Mouse (Mus musculus) hindbrain, embryonic 13.5 days (tissue): Measurements from ENCODE around the gene Mars. TPM values are rescaled to one million over a fixed set of nuclear protein-coding genes. Genes with fewer than 3 reads are reported as not detected.

ENCODE experiments used
- ATAC-seq: fragments of 200-750 bp; cut with Nextera tagmentation; 2 replicates; pipeline ENCODE4 v1.8.0; 2017; ENCODE audit warnings: moderate TSS enrichment; ENCODE audit not compliant: low FRiP score
- H3K27ac ChIP-seq: fragments of 300-500 bp; sonication (generic); 2 replicates; pipeline ENCODE4 v1.5.1; 2015; ENCODE audit warnings: inconsistent platforms, mild to moderate bottlenecking, moderate library complexity
- H3K27me3 ChIP-seq: fragments of 300-500 bp; sonication (generic); 2 replicates; pipeline ENCODE4 v1.6.1; 2015; ENCODE audit warnings: mild to moderate bottlenecking, inconsistent platforms
- H3K36me3 ChIP-seq: fragments of 300-500 bp; sonication (generic); 2 replicates; pipeline ENCODE4 v1.6.1; 2015; ENCODE audit warnings: mild to moderate bottlenecking, inconsistent platforms
- H3K4me1 ChIP-seq: fragments of 300-500 bp; sonication (generic); replicated peaks from 2 replicates; pipeline ENCODE4 v1.6.1; 2015; ENCODE audit warnings: inconsistent platforms
- H3K4me2 ChIP-seq: fragments of 300-500 bp; sonication (generic); 2 replicates; pipeline ENCODE4 v1.6.1; 2015; ENCODE audit warnings: inconsistent platforms, mild to moderate bottlenecking, moderate library complexity
- H3K4me3 ChIP-seq: fragments of 300-500 bp; sonication (generic); 2 replicates; pipeline ENCODE4 v1.5.1; 2015; ENCODE audit warnings: mild to moderate bottlenecking, inconsistent platforms
- H3K9ac ChIP-seq: fragments of 300-500 bp; sonication (generic); 2 replicates; pipeline ENCODE4 v1.6.1; 2015; ENCODE audit warnings: mild to moderate bottlenecking, inconsistent platforms
- H3K9me3 ChIP-seq: fragments of 300-500 bp; sonication (generic); 2 replicates; pipeline ENCODE4 v1.6.1; 2016; ENCODE audit warnings: inconsistent platforms
- WGBS: fragments of 180-500 bp; shearing (Covaris S2); methylation state at CpG from one replicate; pipeline ENCODE4 v1.1.7; 2015; 5-methylcytosine and 5-hydroxymethylcytosine counted together
- polyA plus RNA-seq: library from polyadenylated mRNA; unstranded; fragments of >200 nt; fragmentation: Nextera tagmentation; extraction: Ambion mirVana; gene quantifications from 2 replicates; pipeline ENCODE4 v1.2.1, GENCODE M21; 2015

Mars gene
- polyA plus RNA-seq, 1 experiment from 2014 or later: 119 TPM

GRCm38 (mm10) chr10:127295986-127296794, 15.4 kb downstream of the Mars start:
- no peak overlapping the region for H3K9ac ChIP-seq
- H3K4me3 ChIP-seq: no peak overlapping the region
- H3K27ac ChIP-seq: no peak overlapping the region
- WGBS: 92% methylated on average over 24 of the region's 24 CpGs
- peaks cover 26% of the 10 kb centered on the region for H3K4me1 ChIP-seq
- peaks cover 74% of the 10 kb centered on the region for H3K36me3 ChIP-seq
- no peaks in the 10 kb centered on the region for H3K27me3 ChIP-seq
- H3K4me2 ChIP-seq: no peak overlapping the region
- no peak for ATAC-seq
- H3K9me3 ChIP-seq: no peaks in the 10 kb centered on the region

- Histone ChIP-seq H3K4me2 (no peak overlapping the region), H3K27me3 (no peaks in the 10 kb centered on the region)
- 94% methylated on average over 10 of the region's 10 CpGs for WGBS
These were observed 16.6 kb downstream of the Mars start for GRCm38 (mm10) chr10:127294895-127295510.

GRCm38 (mm10) chr10:127293590-127294113, 17.9 kb downstream of the Mars start:
- H3K27me3 ChIP-seq: no peaks in the 10 kb centered on the region
- H3K9ac ChIP-seq: no peak overlapping the region
- ATAC-seq: no peak
- 92% methylated on average over 3 of the region's 3 CpGs for WGBS
- no peaks in the 10 kb centered on the region for H3K9me3 ChIP-seq
- H3K4me2 ChIP-seq: no peak overlapping the region
- no peak overlapping the region for H3K27ac ChIP-seq
- H3K4me1 ChIP-seq: peaks cover 38% of the 10 kb centered on the region
- H3K4me3 ChIP-seq: no peak overlapping the region
- peaks cover 50% of the 10 kb centered on the region for H3K36me3 ChIP-seq

More at GRCm38 (mm10) chr10:127294895-127295510, 16.6 kb downstream of the Mars start:
- Histone ChIP-seq H3K27ac (no peak overlapping the region), H3K9ac (no peak overlapping the region), H3K9me3 (no peaks in the 10 kb centered on the region), H3K4me1 (peaks cover 29% of the 10 kb centered on the region), H3K36me3 (peaks cover 63% of the 10 kb centered on the region), H3K4me3 (no peak overlapping the region)
- ATAC-seq: no peak

GRCm38 (mm10) chr10:127292987-127293538, 18.5 kb downstream of the Mars start:
- no peak for ATAC-seq
- no peak overlapping the region for H3K27ac ChIP-seq
- H3K9ac ChIP-seq: peak overlapping the region; percentile 81; the same call in 1 of the 2 replicates

GRCm38 (mm10) chr10:127291881-127292638, 19.5 kb downstream of the Mars start:
- no peaks in the 10 kb centered on the region for H3K27me3 ChIP-seq
- H3K36me3 ChIP-seq: peaks cover 43% of the 10 kb centered on the region
- H3K4me3 ChIP-seq: peak overlapping the region; percentile 63
- H3K27ac ChIP-seq: peak overlapping the region; percentile 98
- peaks cover 48% of the 10 kb centered on the region for H3K4me1 ChIP-seq
- peak overlapping the region; percentile 81 for H3K9ac ChIP-seq
- no peak for ATAC-seq
- H3K4me2 ChIP-seq: peak overlapping the region; percentile 92
- no peaks in the 10 kb centered on the region for H3K9me3 ChIP-seq
- 51% methylated on average over 5 of the region's 5 CpGs for WGBS

More at GRCm38 (mm10) chr10:127292987-127293538, 18.5 kb downstream of the Mars start:
- Histone ChIP-seq H3K36me3 (peaks cover 49% of the 10 kb centered on the region), H3K27me3 (no peaks in the 10 kb centered on the region), H3K4me3 (no peak overlapping the region), H3K4me1 (peaks cover 38% of the 10 kb centered on the region), H3K4me2 (peak overlapping the region; percentile 92; the same call in 1 of the 2 replicates), H3K9me3 (no peaks in the 10 kb centered on the region)
- WGBS: 94% methylated on average over 6 of the region's 6 CpGs

DNA sequence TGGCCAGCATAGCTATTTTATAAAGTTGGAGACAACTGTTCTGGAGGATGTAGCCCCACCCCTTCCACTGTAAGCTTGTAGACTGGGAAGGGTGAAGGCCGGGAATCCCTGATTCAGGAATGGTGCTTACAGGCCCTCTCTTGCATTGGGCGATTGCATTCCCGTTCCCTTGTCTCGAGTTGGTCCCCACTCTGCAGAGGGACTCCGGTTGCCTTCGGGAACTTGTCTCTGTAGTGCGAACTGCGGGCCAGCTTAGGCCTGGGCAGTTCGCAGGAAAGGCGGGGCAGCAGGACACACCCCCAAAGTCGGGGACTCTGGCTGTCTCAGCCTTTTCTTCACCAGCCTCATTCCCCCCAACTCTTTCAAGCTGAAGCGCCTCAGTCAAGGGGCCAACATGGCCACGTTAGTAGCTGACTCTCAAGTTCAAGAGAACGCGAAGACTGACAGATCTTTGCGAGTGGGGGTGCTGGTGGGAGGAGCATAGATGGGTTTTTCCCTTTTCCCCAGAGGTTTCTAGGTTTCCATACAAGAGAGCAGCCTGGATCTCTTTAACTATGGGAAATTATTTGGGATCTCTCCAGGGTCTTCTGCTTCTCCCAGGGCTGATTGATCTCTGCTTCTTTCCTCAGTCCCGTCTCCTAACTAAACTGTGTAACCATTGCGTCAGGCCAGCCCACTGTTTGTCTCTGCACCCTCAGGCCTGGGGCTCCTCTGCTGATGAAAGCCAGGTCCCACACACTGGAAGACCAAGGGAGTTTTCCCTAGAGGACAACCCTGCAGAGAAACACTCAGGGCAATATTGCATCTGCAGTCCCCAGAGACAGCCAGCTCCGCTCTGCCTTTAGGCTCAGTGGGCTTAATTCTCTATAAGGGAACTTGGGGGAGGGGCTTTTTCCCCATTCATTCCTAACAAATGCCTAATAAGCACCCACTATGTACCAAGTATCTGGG, 20.4 kb downstream of the Mars start:
- H3K27me3 ChIP-seq: no peaks in the 10 kb centered on the region
- H3K9ac ChIP-seq: peak overlapping the region; percentile 81
- WGBS: 2% methylated on average over 19 of the region's 19 CpGs
- peaks cover 57% of the 10 kb centered on the region for H3K4me1 ChIP-seq
- no peaks in the 10 kb centered on the region for H3K9me3 ChIP-seq
- peak overlapping the region; percentile 63 for H3K4me3 ChIP-seq
- peak overlapping the region; percentile 92 for H3K4me2 ChIP-seq
- peak overlapping the region; percentile 98 for H3K27ac ChIP-seq
- peaks cover 43% of the 10 kb centered on the region for H3K36me3 ChIP-seq
- ATAC-seq: peak; percentile 55

- peak overlapping the region; percentile 98 for H3K27ac ChIP-seq
- peaks cover 64% of the 10 kb centered on the region for H3K4me1 ChIP-seq
- peak overlapping the region; percentile 81 for H3K9ac ChIP-seq
- WGBS: under 1% methylated on average over 44 of the region's 47 CpGs
- H3K36me3 ChIP-seq: peaks cover 43% of the 10 kb centered on the region
- peak overlapping the region; percentile 63 for H3K4me3 ChIP-seq
- peak; percentile 90 for ATAC-seq
- no peaks in the 10 kb centered on the region for H3K9me3 ChIP-seq
- peak overlapping the region; percentile 92 for H3K4me2 ChIP-seq
- no peaks in the 10 kb centered on the region for H3K27me3 ChIP-seq
These were observed 21.2 kb downstream of the Mars start for GRCm38 (mm10) chr10:127290307-127290929.

DNA sequence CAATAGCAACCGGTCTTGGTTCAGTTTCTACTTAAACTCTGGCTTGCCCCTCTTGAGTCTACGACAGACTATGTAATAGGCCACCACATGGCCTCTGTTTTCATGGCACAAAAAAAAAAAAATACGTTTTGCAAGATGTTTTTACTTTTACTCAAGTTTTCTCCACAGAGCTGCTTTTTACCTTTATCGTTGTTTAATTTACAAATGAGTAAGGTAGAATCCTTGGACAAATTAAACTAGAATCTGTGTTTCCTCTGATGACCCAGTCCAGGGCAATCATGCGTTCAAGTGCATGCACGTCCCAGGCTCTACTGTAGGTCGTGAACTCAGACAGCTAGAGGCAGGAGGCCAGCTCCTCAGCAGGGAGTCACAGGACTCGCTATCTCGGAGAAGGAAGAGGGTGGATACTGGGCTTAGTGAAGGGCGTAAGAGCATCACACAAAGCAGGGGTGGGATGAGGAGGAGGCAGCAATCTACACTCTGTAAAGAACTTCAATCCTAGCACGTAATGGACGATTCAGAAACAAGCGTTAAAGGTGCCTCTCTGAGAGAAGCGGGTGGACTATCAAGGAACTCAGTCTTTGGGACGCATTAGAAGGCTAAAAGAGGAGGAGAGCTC, 21.9 kb downstream of the Mars start:
- Histone ChIP-seq H3K27me3 (no peaks in the 10 kb centered on the region), H3K9ac (peak overlapping the region; percentile 88), H3K36me3 (peaks cover 43% of the 10 kb centered on the region), H3K9me3 (no peaks in the 10 kb centered on the region), H3K4me1 (peaks cover 72% of the 10 kb centered on the region), H3K27ac (peak overlapping the region; percentile 98), H3K4me2 (peak overlapping the region; percentile 92), H3K4me3 (peak overlapping the region; percentile 63)
- ATAC-seq: 0 out of 2 replicates have a peak, but pooled peaks have one; percentile 3
- 1% methylated on average over 15 of the region's 15 CpGs for WGBS

DNA sequence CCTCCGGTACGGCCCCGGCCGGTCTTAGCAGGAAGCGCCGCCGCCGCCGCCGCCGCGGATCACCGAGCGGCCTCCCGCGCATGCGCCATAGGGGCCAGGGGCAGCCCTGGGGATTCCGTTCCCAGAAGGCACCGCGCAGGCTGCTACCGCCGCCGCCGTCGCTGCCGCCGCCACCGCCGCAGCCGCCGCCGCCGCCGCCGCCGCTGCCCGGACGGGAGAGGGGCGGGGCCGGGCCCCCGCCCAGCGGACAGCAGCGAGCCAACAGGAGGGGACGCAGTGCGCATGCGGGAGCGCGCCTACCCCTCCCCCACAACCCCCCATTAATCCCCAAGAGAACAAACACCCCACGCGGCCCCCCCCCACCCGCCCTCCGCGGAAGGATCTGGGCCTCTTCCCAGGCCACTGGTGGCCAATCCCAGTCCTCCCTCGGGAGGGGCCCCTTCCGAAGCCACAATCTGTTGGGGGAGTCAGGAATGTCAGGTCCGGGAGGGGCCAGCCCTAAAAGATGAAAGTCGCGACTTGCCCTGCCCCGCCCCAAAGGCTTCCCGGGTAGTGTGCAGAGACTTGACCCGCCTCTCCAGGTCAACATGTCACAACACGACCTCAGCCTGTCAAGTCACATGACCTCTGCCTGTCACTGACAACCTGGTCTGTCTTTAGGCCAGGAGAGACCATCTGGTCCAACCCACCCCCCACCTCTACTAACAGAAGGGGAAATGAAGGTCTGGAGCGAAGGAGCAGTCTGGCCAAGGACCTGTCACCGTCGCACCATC, 22.6 kb downstream of the Mars start, which contains the start of gene Mbd6:
Gene Mbd6 (minus strand): TSS at position 219 of the 773 bp plus-strand sequence.
- H3K4me2 ChIP-seq: peak within 1 kb of the TSS; percentile 92
- H3K4me3 ChIP-seq: peak within 1 kb of the TSS; percentile 63
- H3K27me3 ChIP-seq: no peaks in the 10 kb centered on the region
- H3K9ac ChIP-seq: peak within 1 kb of the TSS; percentile 88
- peak; percentile 4 for ATAC-seq
- under 1% methylated on average over 20 of the region's 65 CpGs for WGBS
- H3K36me3 ChIP-seq: peaks cover 43% of the 10 kb centered on the region
- H3K27ac ChIP-seq: peak within 1 kb of the TSS; percentile 98
- peaks cover 75% of the 10 kb centered on the region for H3K4me1 ChIP-seq
- no peaks in the 10 kb centered on the region for H3K9me3 ChIP-seq
